Mouse (Mus musculus) frontal cortex, adult 2 months (tissue): ENCODE data around the gene Col4a4. TPM values are rescaled to one million over a fixed set of nuclear protein-coding genes. Genes with fewer than 3 reads are reported as not detected.

Source experiments
- DNase-seq, 2 experiments: peaks; one replicate each; pipeline ENCODE4 v3.0.0; 2022; ENCODE audit warnings: low spot score in 1 of 2; ENCODE audit errors: extremely low spot score in 1 of 2
- polyA plus RNA-seq: library from polyadenylated mRNA; depleted of rRNA; stranded (reverse); fragments of >200 nt; gene quantifications from 2 replicates; pipeline ENCODE4 v1.2.3, GENCODE M21; 2012

The Col4a4 gene
- polyA plus RNA-seq, 1 experiment, result 0.34 TPM

DNA sequence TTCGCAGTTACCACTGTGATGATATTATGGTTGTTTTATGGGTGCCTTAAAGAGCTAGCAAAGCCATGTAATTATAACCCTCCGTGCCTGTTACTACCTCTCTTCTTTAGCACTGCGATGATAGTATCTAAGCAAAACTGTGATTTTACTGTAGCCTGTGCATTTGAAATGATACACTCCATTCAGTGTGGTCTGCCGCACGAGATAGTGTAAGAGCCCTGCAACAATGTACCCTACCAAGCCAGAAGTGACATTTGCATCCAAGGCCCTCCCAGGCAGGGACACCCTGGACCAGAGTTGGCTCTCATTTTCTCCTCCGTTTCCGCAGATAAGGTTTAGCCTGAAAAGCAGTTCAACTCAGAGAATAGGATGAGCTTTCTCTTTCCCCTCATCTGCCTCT is 668 bp downstream of the Col4a4 start:
- DNase-seq, result no peak

DNA sequence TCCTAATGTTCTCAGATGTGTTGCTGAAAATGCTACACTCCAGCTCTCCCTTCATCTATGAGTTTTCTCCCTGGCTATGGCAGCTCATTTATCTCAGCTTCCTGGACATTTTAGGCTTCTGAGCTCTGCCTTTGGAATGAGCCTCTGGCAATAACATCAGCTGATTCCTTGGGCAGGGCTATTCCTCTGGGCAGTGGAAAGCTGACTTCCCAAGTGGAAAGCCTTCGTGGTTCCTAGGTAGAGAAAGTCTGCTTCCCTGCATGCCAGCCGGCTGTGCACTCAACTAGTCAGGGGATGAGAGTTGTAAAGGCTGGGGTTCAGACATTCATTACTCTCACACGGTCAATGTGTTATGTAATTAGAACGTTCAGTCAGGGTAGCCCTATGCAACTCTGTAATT is 8.3 kb downstream of the Col4a4 start:
- DNase-seq, result no peak

DNA sequence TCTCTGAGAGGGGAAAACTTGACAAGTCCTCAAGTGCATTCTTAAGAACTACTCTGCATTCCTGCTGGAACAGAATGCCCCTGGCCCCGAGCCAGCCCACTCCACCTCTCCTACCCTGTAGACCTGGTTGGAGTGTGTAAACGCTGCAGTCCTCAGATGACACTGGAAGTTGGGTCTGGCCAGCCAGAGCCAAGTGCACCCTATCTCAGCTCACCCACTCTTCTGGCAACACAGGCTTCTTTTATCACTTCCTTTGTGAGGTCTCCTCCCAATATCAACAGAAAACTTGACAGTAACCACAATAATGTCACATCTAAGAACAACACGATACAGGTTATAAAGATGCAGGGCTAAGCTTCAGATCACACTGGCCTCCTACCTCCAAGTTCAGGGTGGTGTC is 8.7 kb downstream of the Col4a4 start:
- no peak for DNase-seq

DNA sequence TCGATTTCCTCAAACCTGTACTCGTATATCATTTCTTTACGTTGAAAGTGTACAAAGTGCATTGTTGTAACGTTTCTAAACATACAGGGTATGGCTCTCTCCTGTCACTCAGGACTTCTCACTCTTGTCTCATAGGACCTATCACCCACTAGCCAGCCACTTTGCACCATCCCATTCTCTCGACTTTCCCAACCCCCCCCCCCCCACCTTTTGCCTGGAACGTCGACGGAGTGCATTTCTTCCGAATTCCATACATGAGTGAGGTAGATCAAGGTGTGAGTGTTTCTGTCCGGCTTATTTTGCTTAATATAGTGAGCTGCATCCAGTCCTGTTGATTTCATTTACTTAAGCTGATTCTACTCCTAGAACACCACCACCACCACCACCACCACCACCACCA is 9.3 kb downstream of the Col4a4 start:
- DNase-seq, result no peak

DNA sequence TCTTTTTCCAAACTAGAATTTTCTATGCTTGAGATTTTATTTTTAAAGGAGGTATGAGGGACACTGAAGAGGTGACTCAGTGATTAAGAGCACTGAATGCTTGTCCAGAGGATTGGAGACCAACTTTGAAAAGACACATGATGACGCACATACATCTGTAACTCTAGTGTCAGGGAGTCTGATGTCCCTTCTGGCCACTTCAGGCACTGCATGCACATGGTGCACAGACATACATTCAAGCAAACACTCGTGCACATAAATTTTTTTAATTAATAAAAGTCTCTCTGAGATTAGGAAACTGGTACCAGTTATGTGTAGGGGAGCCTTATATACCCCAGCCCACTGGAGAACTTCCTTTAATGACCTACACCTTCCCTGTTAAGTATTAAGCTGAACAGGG is 10.5 kb downstream of the Col4a4 start:
- no peak for DNase-seq

DNA sequence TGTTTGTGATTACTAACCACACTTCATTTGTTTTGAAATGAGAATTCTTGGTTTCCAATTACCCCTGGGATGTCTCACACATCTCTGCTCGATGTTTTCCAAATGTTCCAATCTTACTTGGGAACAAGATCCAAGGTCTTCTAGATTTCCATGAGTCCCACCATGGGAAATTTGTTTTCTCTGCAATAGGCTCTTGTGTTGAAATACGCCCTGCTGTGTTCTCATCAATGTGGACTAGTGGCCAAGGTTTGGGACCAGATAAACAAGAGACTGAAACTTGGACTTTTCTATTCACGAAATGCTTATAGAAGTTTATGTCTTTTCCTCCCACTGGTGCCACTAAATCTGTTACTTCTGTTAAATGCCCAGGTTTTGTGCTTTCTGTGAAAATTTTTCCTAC is 11.0 kb downstream of the Col4a4 start:
- DNase-seq, result no peak

DNA sequence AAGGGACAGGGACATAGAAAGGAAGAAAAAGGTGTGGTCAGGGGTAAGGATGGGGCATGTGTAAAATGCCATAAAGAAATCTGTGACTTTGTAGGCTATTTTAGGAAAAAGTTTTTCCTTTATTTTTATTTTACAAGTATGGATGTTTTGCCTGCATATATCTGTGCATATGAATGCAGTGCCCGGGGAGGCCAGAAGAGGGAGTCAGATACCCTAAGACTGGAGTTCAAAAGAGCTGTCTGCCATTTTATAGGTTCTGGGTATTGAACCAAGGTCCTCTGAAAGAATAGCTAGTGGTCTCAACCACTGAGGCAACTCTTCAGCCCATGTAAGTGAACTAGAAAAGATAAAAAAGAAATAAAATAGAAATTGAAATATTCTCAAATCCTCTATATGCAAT is 14.9 kb downstream of the Col4a4 start:
- no peak for DNase-seq

DNA sequence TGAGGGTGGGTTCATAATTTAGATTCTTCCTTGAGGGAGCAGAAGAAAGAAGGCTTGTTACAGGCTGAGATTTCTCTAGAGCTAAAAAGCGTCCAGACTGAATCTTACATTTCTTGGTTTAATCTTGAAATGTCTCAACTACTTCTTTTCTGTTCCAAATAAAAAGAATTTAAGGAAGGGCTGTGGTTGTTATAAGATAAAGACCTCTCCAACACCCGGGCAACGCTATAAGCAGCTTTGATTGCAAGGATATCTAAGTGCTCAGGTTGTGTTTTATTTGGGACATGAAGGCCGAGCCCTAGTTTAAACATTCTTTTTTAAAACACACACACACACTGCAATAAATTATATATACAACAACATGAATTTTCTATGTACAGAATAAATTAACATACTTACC is 17.2 kb downstream of the Col4a4 start:
- DNase-seq, result no peak

DNA sequence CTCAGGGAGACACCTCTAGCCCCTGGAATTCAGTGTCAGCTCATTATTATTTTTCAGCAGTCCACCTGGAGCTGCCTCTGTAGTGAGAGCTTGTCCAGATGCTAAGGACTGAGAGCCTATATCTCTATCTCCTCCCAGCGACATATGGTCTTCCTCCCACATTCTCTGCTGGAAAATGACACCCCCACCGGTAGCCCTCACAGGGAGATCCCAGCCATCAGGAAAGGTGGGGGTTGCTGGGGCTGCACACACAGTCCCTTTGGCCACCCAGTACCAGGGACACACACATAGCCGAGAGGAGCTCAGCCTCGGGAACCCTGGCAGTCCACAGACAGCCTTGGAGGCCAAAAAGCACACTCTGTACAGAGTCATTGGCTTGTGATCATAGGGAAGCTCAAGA is 26.4 kb downstream of the Col4a4 start:
- peak; percentile 11 to 47 for DNase-seq

DNA sequence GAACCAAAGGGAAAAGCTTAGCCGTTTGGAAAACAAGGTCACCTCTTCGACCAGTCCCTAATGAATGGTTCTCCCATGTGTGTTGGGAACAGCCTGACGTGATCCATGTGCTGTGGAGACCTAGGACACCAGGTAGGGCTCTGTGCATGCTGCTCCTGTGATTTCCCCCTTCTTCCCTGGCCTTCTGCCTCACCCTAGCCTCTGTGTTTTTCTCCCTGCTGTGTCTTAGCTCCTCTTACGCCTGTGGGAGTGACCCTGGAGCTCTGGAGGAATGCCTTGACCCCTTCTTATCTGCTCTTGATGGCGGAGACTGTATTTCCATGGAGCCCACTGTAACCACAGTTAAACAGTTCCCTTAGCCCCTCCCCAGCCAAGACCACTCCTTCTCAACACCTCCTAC is 31.8 kb downstream of the Col4a4 start:
- DNase-seq, result no peak

DNA sequence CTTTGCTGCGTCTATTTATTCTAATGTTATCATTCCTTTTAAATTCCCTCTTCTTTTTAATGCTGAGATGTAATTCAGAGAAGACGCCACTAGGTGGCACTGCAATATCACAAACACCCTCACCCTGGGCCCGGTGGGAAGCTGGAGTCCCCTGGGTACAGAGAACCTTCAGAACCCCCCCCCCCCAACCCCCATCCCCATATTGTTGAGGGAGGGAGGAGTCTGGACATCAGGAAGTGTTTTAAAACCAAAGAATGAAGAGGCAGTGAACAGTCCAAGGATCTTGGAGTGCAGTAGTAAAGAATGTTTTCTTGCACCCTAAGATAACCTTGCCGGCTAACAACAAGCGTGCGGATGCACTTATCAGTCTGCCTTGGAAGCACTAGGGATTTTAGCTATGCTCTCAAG is 32.2 kb downstream of the Col4a4 start:
- peak in 1 of 2 experiments; percentile 31 for DNase-seq

DNA sequence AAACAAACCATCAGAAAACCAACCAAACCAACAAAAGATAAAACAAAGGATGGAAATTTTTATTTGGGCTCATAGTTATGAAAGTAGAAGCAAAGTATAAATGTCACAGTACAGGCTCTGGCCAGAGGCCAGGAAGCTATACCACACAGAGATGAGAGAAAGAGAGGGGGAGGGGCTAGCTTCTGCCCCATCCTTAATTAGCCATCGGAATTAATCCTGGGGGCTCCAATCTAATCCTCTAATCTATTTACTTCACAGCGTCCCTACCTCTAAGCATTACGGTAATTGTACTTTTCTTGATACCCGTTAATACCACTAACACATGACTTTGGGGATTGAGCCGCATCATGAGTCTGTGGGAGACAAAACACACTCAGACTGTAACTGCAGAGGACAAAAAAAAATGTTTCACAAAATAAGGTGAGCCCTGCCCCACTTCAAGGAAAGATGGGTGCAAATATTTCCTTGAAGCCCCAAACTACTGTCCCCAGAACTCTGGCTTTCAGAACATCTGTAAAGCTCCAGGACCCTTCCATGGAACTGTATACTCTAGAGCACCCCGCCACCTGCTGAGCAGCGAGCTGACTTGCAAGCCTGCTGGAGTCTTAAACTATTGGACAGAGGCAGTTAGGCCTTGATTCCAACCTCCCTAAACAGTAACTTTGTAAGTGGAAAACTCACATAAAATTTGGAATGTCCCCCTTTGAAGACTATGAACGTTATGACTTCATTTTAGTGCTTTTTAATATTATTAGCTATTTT is 41.3 kb downstream of the Col4a4 start:
- no peak for DNase-seq

DNA sequence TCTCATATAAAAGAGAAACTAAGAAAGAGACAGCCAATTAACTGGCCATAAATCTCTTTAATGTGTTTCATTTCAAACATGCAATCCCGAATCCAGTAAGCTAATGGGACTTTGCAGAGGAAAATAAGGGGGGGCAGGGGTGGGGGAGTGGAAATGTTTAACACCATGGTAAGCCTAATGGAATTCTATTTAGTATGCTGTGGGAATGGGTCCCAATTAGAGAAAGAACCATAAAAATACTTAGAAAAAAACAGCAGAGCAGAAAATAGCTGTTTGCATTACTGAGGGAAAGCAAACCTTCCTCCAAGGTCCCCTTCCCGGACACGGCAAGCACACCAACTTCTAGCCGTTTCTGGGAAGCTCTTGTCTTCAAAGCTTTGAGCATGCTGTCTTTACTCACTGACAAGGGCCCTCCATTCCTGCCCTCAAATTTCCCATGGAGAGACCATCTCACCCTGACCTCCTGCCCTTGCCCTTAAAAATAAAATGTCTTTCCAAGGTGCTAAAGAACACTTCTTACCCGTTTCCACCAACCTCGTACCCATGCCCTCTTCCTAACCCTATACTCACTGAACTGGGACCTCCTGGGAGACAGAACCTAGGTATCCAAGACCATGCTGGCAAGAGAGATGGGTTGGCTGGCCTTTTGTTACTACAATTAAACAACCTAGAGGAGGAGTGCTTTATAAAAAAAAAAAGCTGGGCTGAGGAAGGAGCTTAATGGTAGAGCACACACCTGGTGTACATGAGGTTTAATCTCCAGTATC is 42.0 kb downstream of the Col4a4 start:
- no peak for DNase-seq

DNA sequence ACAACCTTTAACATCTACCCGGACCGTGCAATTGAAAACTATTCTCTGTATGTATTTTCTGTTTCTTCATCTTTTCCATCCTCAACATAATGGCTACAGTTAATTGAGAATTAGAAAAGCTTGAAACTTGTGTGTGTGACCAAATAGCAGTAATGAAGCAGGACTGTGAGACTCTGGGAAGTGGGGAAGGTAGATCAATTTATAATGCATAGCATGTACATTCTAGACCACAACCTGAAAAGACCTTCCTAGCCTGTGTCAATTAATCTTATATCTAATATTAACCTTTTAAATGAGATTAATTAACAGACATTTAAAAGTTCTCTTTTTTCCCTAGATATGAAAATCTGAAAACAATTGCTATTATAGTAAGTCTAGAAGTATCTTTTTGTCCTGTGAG is 42.7 kb downstream of the Col4a4 start:
- DNase-seq, result no peak

DNA sequence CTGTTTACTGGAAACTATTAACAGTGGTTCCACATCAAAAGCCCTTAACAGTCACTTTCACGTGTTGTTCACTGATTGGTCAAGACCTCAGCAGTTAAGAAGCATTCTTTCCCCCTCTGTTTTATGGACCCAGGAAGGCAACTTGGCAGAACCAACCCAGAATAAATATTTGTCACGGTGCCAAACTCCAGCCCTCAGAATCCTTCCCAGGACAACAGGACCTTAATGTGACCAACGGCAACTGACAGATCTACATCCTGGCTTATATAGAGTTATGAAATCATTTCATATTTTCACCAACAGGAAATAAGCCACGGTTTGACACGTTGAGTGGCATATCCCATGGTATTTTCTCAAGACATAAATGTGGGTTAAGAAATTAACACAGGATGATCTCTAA is 46.6 kb downstream of the Col4a4 start:
- DNase-seq, result no peak

DNA sequence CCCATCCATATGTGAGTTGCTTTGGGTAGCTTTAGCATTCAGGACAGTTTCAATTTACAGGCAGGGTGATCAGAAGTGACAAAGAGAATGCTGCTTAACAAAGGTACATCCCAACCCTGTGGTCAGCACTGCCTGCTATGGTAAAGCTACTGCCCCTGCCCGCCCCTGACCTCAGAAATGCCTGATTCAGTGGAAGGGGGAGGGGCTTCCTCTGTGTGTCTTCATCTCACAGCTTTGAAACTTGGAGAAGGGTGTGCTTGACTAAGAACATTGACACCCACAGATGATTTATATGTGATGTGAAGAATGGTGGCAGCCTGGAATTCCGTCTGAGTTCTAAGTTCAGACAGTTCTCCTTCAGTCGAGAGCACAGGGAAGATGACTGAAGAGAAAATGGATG is 48.8 kb downstream of the Col4a4 start:
- no peak for DNase-seq

DNA sequence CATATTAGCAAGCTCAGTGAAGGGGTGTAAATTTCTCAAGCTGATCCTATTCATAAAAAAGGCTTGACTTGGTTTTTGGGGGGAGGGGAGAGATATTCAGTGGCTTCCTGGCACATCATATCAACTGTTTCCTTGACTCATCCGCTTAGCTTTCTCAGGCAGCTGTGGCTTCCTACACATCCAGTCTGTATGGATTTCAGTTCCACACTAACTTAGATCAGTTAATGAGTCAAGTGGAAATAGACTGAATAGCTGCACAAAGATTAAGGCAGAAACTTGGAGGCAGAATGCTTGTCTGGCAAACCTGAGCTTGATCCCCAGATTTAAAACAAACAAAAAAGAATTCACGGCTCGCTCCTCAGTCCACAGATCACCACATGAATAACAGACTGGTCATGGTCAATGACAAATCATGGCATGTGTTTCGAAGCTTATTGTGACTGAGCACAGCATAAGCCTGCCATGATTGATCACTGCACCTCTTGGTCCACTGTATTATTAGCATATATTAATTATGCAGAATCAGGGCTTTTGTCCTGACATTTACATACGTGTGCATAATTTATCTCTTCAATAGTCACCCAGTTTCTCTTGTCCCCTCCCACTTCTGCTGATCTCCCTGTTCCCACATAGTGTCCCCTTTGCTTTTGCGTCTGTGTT is 50.0 kb downstream of the Col4a4 start:
- peak in 1 of 2 experiments; percentile 17 for DNase-seq

DNA sequence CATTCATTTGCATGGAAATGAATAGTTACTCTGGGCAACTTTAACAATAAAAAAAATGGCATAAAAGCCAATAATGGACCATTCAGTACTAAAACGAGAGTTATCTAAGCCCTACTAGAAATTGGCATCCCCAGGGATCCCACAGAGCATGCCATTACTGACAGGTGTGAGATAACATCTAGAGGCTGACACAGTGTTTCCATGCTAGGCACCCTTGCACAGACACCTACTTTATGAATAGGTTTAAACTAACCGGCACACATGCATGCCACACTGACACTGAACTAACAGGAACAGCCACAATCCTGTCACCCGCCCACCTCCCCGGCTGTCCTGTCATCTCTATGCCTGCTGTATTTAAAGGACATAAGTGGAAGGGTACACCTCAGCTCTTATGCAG is 58.7 kb downstream of the Col4a4 start:
- no peak for DNase-seq

DNA sequence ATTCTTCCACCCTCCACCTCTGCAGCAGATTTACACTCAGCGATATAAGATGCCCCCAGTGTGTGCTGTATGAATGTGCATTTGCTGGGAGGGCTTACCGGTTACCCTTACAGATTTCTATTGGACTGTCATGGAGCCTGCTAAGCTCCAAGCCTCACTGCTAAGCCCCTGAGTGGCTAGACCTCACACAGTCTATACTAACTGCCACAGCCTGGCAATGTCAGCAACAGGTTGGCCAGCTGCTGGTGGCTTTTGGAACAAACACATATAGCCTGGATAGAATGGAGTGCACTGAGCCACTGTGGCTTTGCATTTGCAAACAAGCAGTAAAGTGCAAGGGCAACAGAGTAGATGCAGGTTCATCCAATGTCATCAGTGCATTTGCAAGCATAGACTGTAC is 94.7 kb downstream of the Col4a4 start:
- no peak for DNase-seq

DNA sequence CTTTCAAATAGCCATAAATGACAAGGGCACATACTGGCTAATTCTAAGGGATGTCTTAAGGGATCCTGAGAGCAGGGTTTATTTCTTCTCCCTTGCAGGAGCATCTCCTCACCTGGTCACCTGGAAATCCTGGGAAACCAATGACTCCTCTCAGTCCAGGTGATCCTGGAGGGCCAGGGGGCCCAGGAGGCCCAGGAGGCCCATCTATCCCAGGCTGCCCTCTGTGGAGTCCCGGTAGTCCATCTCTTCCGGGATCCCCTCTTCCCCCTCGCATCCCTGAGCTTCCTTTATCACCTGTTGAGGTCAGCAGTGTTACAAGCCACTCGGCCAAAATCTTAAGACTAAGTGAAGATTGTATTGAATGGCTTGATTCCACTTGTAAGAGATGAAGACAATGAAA is 100.3 kb downstream of the Col4a4 start:
- DNase-seq, result no peak

DNA sequence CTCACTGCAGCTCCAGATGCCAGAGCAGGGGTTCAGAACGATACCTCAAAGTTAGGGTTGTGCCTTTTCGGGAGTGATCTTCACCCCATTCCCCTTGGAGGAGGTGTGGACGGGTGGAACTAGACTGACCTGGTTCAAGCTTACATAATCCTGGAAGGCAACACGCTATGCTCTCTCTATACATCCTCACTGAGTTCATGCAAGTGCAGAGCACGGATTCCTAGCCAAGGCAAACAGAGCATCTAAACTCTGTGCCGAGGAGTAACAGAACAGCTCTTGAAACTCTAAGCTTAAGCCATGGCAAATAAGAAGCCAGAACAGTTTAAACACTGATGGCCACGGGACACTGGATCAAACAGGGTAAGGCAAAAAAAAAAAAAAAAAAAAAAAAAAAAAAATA is 104.3 kb downstream of the Col4a4 start:
- DNase-seq, result no peak
